Mouse (Mus musculus) left cerebral cortex, postnatal 10 days (tissue): Measurements from ENCODE around the gene Lrat. TPM values are rescaled to one million over a fixed set of nuclear protein-coding genes. Genes with fewer than 3 reads are reported as not detected.

Experiments
- DNase-seq, 2 experiments: peaks; one replicate each; pipeline ENCODE4 v3.0.0; 2021 to 2022; ENCODE audit warnings: low spot score in 2 of 2, mixed read lengths in 1 of 2; ENCODE audit errors: extremely low spot score in 1 of 2
- intact Hi-C: fragments of 180-260 bp; cut with DNase I; formaldehyde crosslinking; loops from one replicate; pipeline ENCODE4 v1.15.1; 2025
- total RNA-seq, 2 experiments: library from RNA; stranded (reverse); gene quantifications; 2 replicates each; pipeline ENCODE4 v1.2.3; 2021

The Lrat gene
- total RNA-seq: under 1 TPM; 0.12 to 0.24 TPM

GRCm38 (mm10) chr3:82903613-82904205 is at the start of gene Lrat:
Gene Lrat, minus strand, starts transcription at chr3:82903973.
- peak in 1 of 2 experiments; percentile 1 for DNase-seq
- intact Hi-C loops: no loop called here

- intact Hi-C loops: no loop called here
- DNase-seq: no peak
Measured at GRCm38 (mm10) chr3:82952173-82952962, 48.6 kb upstream of the Lrat start.

GRCm38 (mm10) chr3:82950639-82951038 is 46.9 kb upstream of the Lrat start:
- intact Hi-C loops: no loop called here
- DNase-seq: no peak

- intact Hi-C loops: no loop called here
- no peak for DNase-seq
Measured at GRCm38 (mm10) chr3:82950208-82950607, 46.4 kb upstream of the Lrat start.

GRCm38 (mm10) chr3:82946375-82947107 is 42.8 kb upstream of the Lrat start:
- DNase-seq: no peak
- intact Hi-C loops: no loop called here

GRCm38 (mm10) chr3:82927917-82928316 is 24.1 kb upstream of the Lrat start:
- intact Hi-C loops: no loop called here
- DNase-seq: no peak

GRCm38 (mm10) chr3:82915632-82916031 is 11.9 kb upstream of the Lrat start:
- DNase-seq: no peak
- intact Hi-C loops: no loop called here

GRCm38 (mm10) chr3:82908671-82909070 is 4.9 kb upstream of the Lrat start:
- intact Hi-C loops: no loop called here
- DNase-seq: peak in 1 of 2 experiments; percentile 64

GRCm38 (mm10) chr3:82904211-82904908 is 587 bp upstream of the Lrat start:
- intact Hi-C loops: no loop called here
- peak in 1 of 2 experiments; percentile 20 for DNase-seq

- intact Hi-C loops: no loop called here
- no peak for DNase-seq
Measured at GRCm38 (mm10) chr3:82902757-82903612, 788 bp downstream of the Lrat start.

GRCm38 (mm10) chr3:82888842-82889241 is 14.9 kb downstream of the Lrat start:
- intact Hi-C loops: no loop called here
- no peak for DNase-seq

GRCm38 (mm10) chr3:82877258-82877657 is 26.5 kb downstream of the Lrat start:
- peak; percentile 22 to 26 for DNase-seq
- intact Hi-C loops: loop anchor here (5.0 kb wide), 2 partner anchors 110 to 170 kb away; partner anchors contain the start of gene Fgb

GRCm38 (mm10) chr3:82876372-82876739 is 27.4 kb downstream of the Lrat start, which contains the start of gene Rbm46:
Gene Rbm46, minus strand, starts transcription at chr3:82876483.
- intact Hi-C loops: loop anchor here (5.0 kb wide), 2 partner anchors 111 to 171 kb away; partner anchors contain the start of gene Fgb
- peak; percentile 68 to 93 for DNase-seq

- peak in 1 of 2 experiments; percentile 26 for DNase-seq
- intact Hi-C loops: loop anchor here (5.0 kb wide), 2 partner anchors 111 to 171 kb away; partner anchors contain the start of gene Fgb
Measured at GRCm38 (mm10) chr3:82875671-82876371, 28.0 kb downstream of the Lrat start.

GRCm38 (mm10) chr3:82857414-82858077 is 46.2 kb downstream of the Lrat start:
- intact Hi-C loops: loop anchor here (1.0 to 10.0 kb wide), 3 partner anchors 313 to 493 kb away; partner anchors contain the start of gene Npy2r
- DNase-seq: peak; percentile 21 to 25
